Mouse (Mus musculus): ENCODE measurements around the gene Pcgf2. TPM values are rescaled to one million over a fixed set of nuclear protein-coding genes. Genes with fewer than 3 reads are reported as not detected.

The Pcgf2 gene
- polyA plus RNA-seq, 1 experiment = 74.6 TPM

- Histone ChIP-seq H3K27ac (ENCODE audit: insufficient read depth, low read length) (no peak overlapping the region), H3K4me1 (ENCODE audit: control insufficient read depth, insufficient read depth, low read length) (no peaks in the 10 kb centered on the region), H3K27me3 (ENCODE audit: control insufficient read depth, insufficient read depth, low read length, poor library complexity, severe bottlenecking) (no peaks in the 10 kb centered on the region), H3K36me3 (ENCODE audit: control insufficient read depth, insufficient read depth, low read length, poor library complexity, severe bottlenecking) (peaks cover 34% of the 10 kb centered on the region), H3K9me3 (replicated peaks; ENCODE audit: control insufficient read depth, insufficient read depth, low read length, poor library complexity, severe bottlenecking) (no peaks in the 10 kb centered on the region), H3K4me3 (ENCODE audit: low read depth, low read length) (no peak overlapping the region), H3K9ac (ENCODE audit: low read depth, poor library complexity, severe bottlenecking) (no peak overlapping the region)
- TF ChIP-seq POLR2A (IDR thresholded peaks at IDR 0.05; ENCODE audit: insufficient read depth, low read length) (no peak), CTCF (IDR thresholded peaks at IDR 0.05; ENCODE audit: low read depth, low read length) (no peak), EP300 (IDR thresholded peaks at IDR 0.05; ENCODE audit: insufficient read depth, low read depth, low read length) (no peak)
These were observed 15.7 kb upstream of the Pcgf2 start for GRCm38 (mm10) chr11:97716021-97716420.

GRCm38 (mm10) chr11:97714784-97715760, 14.8 kb upstream of the Pcgf2 start:
- H3K4me3 ChIP-seq (ENCODE audit: low read depth, low read length) = no peak overlapping the region
- H3K9ac ChIP-seq (ENCODE audit: low read depth, poor library complexity, severe bottlenecking) = no peak overlapping the region
- H3K27ac ChIP-seq (ENCODE audit: insufficient read depth, low read length) = no peak overlapping the region
- TF ChIP-seq EP300 (IDR thresholded peaks at IDR 0.05; ENCODE audit: insufficient read depth, low read depth, low read length) (no peak), CTCF (IDR thresholded peaks at IDR 0.05; ENCODE audit: low read depth, low read length) (no peak), POLR2A (IDR thresholded peaks at IDR 0.05; ENCODE audit: insufficient read depth, low read length) (no peak)
- no peaks in the 10 kb centered on the region for H3K9me3 ChIP-seq (replicated peaks; ENCODE audit: control insufficient read depth, insufficient read depth, low read length, poor library complexity, severe bottlenecking)
- no peaks in the 10 kb centered on the region for H3K27me3 ChIP-seq (ENCODE audit: control insufficient read depth, insufficient read depth, low read length, poor library complexity, severe bottlenecking)
- no peaks in the 10 kb centered on the region for H3K4me1 ChIP-seq (ENCODE audit: control insufficient read depth, insufficient read depth, low read length)
- H3K36me3 ChIP-seq (ENCODE audit: control insufficient read depth, insufficient read depth, low read length, poor library complexity, severe bottlenecking) = peaks cover 34% of the 10 kb centered on the region

GRCm38 (mm10) chr11:97714356-97714755, 14.1 kb upstream of the Pcgf2 start:
- Histone ChIP-seq H3K9me3 (replicated peaks; ENCODE audit: control insufficient read depth, insufficient read depth, low read length, poor library complexity, severe bottlenecking) (no peaks in the 10 kb centered on the region), H3K4me3 (ENCODE audit: low read depth, low read length) (no peak overlapping the region), H3K36me3 (ENCODE audit: control insufficient read depth, insufficient read depth, low read length, poor library complexity, severe bottlenecking) (peaks cover 29% of the 10 kb centered on the region), H3K4me1 (ENCODE audit: control insufficient read depth, insufficient read depth, low read length) (no peaks in the 10 kb centered on the region), H3K27me3 (ENCODE audit: control insufficient read depth, insufficient read depth, low read length, poor library complexity, severe bottlenecking) (no peaks in the 10 kb centered on the region), H3K9ac (ENCODE audit: low read depth, poor library complexity, severe bottlenecking) (no peak overlapping the region), H3K27ac (ENCODE audit: insufficient read depth, low read length) (no peak overlapping the region)
- TF ChIP-seq EP300 (IDR thresholded peaks at IDR 0.05; ENCODE audit: insufficient read depth, low read depth, low read length) (no peak), POLR2A (IDR thresholded peaks at IDR 0.05; ENCODE audit: insufficient read depth, low read length) (no peak), CTCF (IDR thresholded peaks at IDR 0.05; ENCODE audit: low read depth, low read length) (peak; percentile 34)

GRCm38 (mm10) chr11:97713896-97714295, 13.6 kb upstream of the Pcgf2 start:
- no peaks in the 10 kb centered on the region for H3K27me3 ChIP-seq (ENCODE audit: control insufficient read depth, insufficient read depth, low read length, poor library complexity, severe bottlenecking)
- no peaks in the 10 kb centered on the region for H3K4me1 ChIP-seq (ENCODE audit: control insufficient read depth, insufficient read depth, low read length)
- no peaks in the 10 kb centered on the region for H3K9me3 ChIP-seq (replicated peaks; ENCODE audit: control insufficient read depth, insufficient read depth, low read length, poor library complexity, severe bottlenecking)
- no peak overlapping the region for H3K4me3 ChIP-seq (ENCODE audit: low read depth, low read length)
- no peak for TF ChIP-seq POLR2A (IDR thresholded peaks at IDR 0.05; ENCODE audit: insufficient read depth, low read length)
- TF ChIP-seq CTCF (IDR thresholded peaks at IDR 0.05; ENCODE audit: low read depth, low read length) = no peak
- no peak for TF ChIP-seq EP300 (IDR thresholded peaks at IDR 0.05; ENCODE audit: insufficient read depth, low read depth, low read length)
- H3K36me3 ChIP-seq (ENCODE audit: control insufficient read depth, insufficient read depth, low read length, poor library complexity, severe bottlenecking) = peaks cover 30% of the 10 kb centered on the region
- H3K27ac ChIP-seq (ENCODE audit: insufficient read depth, low read length) = no peak overlapping the region
- no peak overlapping the region for H3K9ac ChIP-seq (ENCODE audit: low read depth, poor library complexity, severe bottlenecking)

GRCm38 (mm10) chr11:97712286-97712685, 12.0 kb upstream of the Pcgf2 start:
- Histone ChIP-seq H3K27me3 (ENCODE audit: control insufficient read depth, insufficient read depth, low read length, poor library complexity, severe bottlenecking) (no peaks in the 10 kb centered on the region), H3K9me3 (replicated peaks; ENCODE audit: control insufficient read depth, insufficient read depth, low read length, poor library complexity, severe bottlenecking) (no peaks in the 10 kb centered on the region), H3K27ac (ENCODE audit: insufficient read depth, low read length) (no peak overlapping the region), H3K4me3 (ENCODE audit: low read depth, low read length) (no peak overlapping the region), H3K4me1 (ENCODE audit: control insufficient read depth, insufficient read depth, low read length) (no peaks in the 10 kb centered on the region), H3K9ac (ENCODE audit: low read depth, poor library complexity, severe bottlenecking) (no peak overlapping the region), H3K36me3 (ENCODE audit: control insufficient read depth, insufficient read depth, low read length, poor library complexity, severe bottlenecking) (peaks cover 36% of the 10 kb centered on the region)
- no peak for TF ChIP-seq POLR2A (IDR thresholded peaks at IDR 0.05; ENCODE audit: insufficient read depth, low read length)
- no peak for TF ChIP-seq CTCF (IDR thresholded peaks at IDR 0.05; ENCODE audit: low read depth, low read length)
- TF ChIP-seq EP300 (IDR thresholded peaks at IDR 0.05; ENCODE audit: insufficient read depth, low read depth, low read length) = no peak

Measured in ES-Bruce4 (cell line).